Mouse (Mus musculus): Measurements from ENCODE around the gene Ppa1. TPM values are rescaled to one million over a fixed set of nuclear protein-coding genes. Genes with fewer than 3 reads are reported as not detected.

Gene Ppa1
- polyA plus RNA-seq, 1 experiment from 2014 or later, result 218 TPM

DNA sequence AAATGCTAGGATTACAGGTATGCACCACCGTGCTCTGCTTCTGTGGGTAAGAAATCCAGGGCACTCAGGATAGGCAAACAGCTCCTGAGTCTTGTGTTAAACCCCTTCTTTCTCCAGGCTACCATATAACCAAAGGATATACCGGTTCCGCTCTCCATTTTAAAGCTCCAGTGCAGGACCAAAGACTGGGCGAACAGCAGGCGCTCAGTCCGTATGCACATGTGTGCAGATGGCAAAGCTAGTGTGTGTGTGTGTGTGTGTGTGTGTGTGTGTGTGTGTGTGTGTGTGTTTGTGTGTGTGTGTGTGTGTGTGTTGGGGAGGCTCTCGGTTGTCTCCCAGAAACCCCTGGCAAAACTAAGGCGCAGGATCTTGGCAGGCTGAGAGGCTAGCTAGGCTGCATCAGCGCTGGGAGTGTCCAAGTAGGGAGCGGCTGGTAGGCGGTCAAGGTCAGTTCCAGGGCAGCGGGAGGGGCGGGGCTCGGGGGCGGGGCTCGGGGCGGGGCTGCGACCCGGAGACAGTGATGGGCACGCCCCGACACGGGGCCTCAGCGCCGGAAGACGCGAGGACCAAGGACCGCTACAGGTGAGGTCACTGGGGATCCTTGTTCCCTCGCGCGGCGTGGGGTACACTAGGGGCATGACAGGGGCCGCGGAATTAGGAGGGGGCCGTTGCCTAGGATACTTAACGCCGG lies 66.6 kb downstream of the Ppa1 start, which contains the start of gene Aifm2:
Gene Aifm2 (plus strand): TSS at position 493 of the 691 bp plus-strand sequence.
- Histone ChIP-seq H3K9ac (ENCODE audit: low read depth, low read length) (peak within 1 kb of the TSS; percentile 39), H3K4me2 (peak within 1 kb of the TSS; percentile 87), H3K4me1 (replicated peaks; ENCODE audit: control insufficient read depth, insufficient read depth, low read length) (peaks cover 5% of the 10 kb centered on the region; the same call in 1 of the 2 replicates), H3K27me3 (replicated peaks; ENCODE audit: control insufficient read depth, insufficient read depth, low read length) (no peaks in the 10 kb centered on the region), H3K4me3 (ENCODE audit: low read depth, low read length) (peak within 1 kb of the TSS; percentile 56), H3K36me3 (ENCODE audit: control insufficient read depth, insufficient read depth, low read length) (no peaks in the 10 kb centered on the region), H3K27ac (ENCODE audit: low read depth, low read length) (no peak within 1 kb of the TSS), H3K9me3 (ENCODE audit: control insufficient read depth, low read length) (no peaks in the 10 kb centered on the region)
- WGBS, result 14% methylated on average over 33 of the region's 36 CpGs
- DNase-seq (ENCODE audit: low spot score), result peak; percentile 84
- peak; percentile 89 for ATAC-seq (replicated peaks; ENCODE audit: low FRiP score)

DNA sequence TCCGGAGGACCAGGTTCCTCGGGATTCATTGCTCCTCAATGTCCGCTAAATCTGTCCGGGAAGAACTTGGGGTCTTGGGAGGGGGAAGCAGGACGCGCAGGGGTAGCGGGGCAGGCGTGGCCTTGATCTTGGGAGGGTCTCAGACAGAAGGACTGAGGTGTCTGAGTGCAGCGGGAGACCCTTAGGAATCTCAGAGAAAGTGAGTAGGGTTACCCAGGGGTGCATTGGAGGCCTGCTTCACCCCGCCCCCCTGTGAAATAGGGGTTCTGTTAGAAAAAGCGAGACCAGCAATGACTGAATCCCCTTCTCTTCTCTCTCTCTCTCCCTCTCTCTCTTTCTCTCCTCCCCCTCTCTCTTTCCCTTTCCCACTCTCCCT lies 67.1 kb downstream of the Ppa1 start:
- peaks cover 5% of the 10 kb centered on the region; the same call in 1 of the 2 replicates for H3K4me1 ChIP-seq (replicated peaks; ENCODE audit: control insufficient read depth, insufficient read depth, low read length)
- no peaks in the 10 kb centered on the region for H3K27me3 ChIP-seq (replicated peaks; ENCODE audit: control insufficient read depth, insufficient read depth, low read length)
- WGBS, result 5% methylated on average over 11 of the region's 11 CpGs
- ATAC-seq (replicated peaks; ENCODE audit: low FRiP score) (no peak), DNase-seq (ENCODE audit: low spot score) (no peak)
- H3K27ac ChIP-seq (ENCODE audit: low read depth, low read length), result no peak overlapping the region
- H3K36me3 ChIP-seq (ENCODE audit: control insufficient read depth, insufficient read depth, low read length), result no peaks in the 10 kb centered on the region
- no peaks in the 10 kb centered on the region for H3K9me3 ChIP-seq (ENCODE audit: control insufficient read depth, low read length)
- peak overlapping the region; percentile 39 for H3K9ac ChIP-seq (ENCODE audit: low read depth, low read length)
- peak overlapping the region; percentile 56 for H3K4me3 ChIP-seq (ENCODE audit: low read depth, low read length)
- H3K4me2 ChIP-seq, result peak overlapping the region; percentile 87

DNA sequence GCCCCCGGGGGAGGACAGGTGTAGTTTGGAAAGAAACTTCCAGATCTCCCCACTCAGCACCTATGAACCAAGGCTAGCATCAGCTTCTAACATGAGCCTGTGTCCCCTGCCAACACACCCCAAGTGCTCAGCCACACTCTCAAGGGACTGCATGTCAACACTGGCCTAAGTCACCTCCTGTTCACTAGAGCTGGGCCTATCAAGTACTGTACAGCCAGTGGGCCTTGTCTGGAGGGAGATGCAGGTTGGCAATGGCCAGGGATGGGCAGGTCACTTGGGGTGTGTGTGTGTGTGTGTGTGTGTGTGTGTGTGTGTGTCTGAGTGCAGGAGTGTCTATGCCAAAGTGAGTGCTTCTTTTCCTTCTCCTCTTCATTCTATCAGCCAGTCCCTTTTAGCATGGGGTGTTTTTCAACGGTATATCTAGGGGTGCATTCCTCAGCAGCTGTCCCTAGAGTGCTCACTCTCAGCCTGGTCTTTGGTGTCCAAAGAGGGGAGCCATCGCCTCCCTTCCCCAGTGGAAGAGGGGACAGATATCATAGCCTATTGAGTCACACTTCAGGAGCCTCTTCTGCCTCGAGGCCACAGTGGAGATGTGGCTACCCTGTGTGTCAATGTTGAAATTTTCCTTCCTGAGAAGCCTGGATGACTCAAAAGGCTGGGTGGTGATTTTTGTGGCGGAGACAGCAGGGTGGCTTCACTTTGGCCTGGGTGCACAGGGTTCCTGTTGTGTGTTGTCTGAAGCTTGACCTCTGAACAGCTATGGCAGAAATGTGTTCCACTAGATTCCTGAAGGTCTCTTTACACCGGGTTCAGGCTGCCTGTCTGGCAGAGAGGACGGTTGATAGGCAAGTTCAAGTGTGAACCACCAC lies 67.9 kb downstream of the Ppa1 start:
- Histone ChIP-seq H3K4me1 (replicated peaks; ENCODE audit: control insufficient read depth, insufficient read depth, low read length) (peaks cover 5% of the 10 kb centered on the region; the same call in 1 of the 2 replicates), H3K36me3 (ENCODE audit: control insufficient read depth, insufficient read depth, low read length) (no peaks in the 10 kb centered on the region), H3K27ac (ENCODE audit: low read depth, low read length) (no peak overlapping the region), H3K9me3 (ENCODE audit: control insufficient read depth, low read length) (no peaks in the 10 kb centered on the region), H3K9ac (ENCODE audit: low read depth, low read length) (no peak overlapping the region), H3K4me3 (ENCODE audit: low read depth, low read length) (peak overlapping the region; percentile 56), H3K27me3 (replicated peaks; ENCODE audit: control insufficient read depth, insufficient read depth, low read length) (no peaks in the 10 kb centered on the region), H3K4me2 (peak overlapping the region; percentile 87)
- ATAC-seq (replicated peaks; ENCODE audit: low FRiP score) (no peak), DNase-seq (ENCODE audit: low spot score) (no peak)
- WGBS, result 71% methylated on average over 7 of the region's 7 CpGs

DNA sequence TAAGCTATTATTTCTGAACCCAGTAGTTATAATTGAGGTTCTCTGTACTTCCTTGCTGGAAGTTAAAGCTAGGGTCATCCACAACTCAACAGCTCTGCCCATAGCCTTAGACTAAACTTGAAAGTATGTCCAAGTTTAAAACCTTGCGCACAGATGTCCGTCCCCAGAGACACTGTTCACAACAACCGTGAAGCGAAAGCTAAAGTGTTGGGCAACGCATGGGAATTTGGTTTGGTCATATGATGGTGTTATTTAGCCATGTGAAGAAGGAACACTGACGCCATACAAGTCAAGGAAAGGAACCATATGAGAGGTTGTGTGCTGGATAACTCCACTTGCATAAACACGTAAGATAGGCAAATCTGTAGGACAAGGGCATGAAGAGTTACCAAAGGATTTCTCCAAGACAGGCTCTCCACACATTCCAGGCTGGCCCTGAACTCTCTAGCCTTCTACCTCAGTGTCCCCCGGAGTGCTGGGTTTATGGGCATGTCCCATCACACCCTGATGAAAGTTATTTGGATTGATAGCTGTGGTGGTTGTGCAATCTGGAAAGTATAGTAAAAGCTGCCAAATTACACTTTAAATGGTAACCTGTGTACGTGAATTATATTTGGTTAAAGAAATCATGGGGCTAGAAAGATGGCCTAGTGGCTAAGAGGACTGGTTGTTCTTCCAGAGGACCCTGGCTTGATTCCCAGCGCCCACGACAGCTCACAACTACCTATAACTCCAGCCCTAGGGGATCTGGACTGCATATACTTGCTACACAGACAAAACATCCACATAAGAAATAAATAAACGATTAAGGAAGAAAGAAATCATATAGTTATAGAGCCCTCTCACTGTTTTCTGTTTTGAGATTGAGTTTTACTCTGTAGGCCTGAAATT lies 69.3 kb downstream of the Ppa1 start:
- H3K4me1 ChIP-seq (replicated peaks; ENCODE audit: control insufficient read depth, insufficient read depth, low read length), result peaks cover 5% of the 10 kb centered on the region; the same call in 1 of the 2 replicates
- WGBS, result 86% methylated on average over 12 of the region's 12 CpGs
- no peak overlapping the region for H3K4me3 ChIP-seq (ENCODE audit: low read depth, low read length)
- DNase-seq (ENCODE audit: low spot score), result no peak
- H3K9ac ChIP-seq (ENCODE audit: low read depth, low read length), result no peak overlapping the region
- no peak for ATAC-seq (replicated peaks; ENCODE audit: low FRiP score)
- H3K9me3 ChIP-seq (ENCODE audit: control insufficient read depth, low read length), result no peaks in the 10 kb centered on the region
- H3K36me3 ChIP-seq (ENCODE audit: control insufficient read depth, insufficient read depth, low read length), result no peaks in the 10 kb centered on the region
- H3K27ac ChIP-seq (ENCODE audit: low read depth, low read length), result no peak overlapping the region
- no peak overlapping the region for H3K4me2 ChIP-seq
- H3K27me3 ChIP-seq (replicated peaks; ENCODE audit: control insufficient read depth, insufficient read depth, low read length), result no peaks in the 10 kb centered on the region

DNA sequence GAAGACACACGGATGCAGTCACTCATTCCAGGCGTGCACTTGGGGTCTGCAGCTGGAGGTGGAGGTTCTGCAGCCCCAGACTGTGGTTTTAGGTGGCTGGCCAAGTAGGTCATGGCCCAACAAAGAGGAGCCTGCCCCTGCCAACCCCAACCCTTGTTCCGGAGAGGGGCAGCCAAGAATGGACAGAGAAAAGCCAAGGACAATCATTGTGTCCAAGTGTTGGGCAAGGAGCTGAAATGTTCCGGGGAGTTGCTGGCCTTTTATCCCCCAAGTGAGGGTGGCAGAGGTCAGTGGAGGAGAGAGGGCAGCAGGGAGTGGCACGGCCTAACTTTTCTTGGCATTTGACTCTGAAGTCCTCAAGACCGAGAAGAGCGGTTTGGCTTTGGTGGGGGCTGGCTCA lies 72.0 kb downstream of the Ppa1 start:
- Histone ChIP-seq H3K36me3 (ENCODE audit: control insufficient read depth, insufficient read depth, low read length) (no peaks in the 10 kb centered on the region), H3K4me3 (ENCODE audit: low read depth, low read length) (no peak overlapping the region), H3K9me3 (ENCODE audit: control insufficient read depth, low read length) (no peaks in the 10 kb centered on the region), H3K27ac (ENCODE audit: low read depth, low read length) (no peak overlapping the region), H3K27me3 (replicated peaks; ENCODE audit: control insufficient read depth, insufficient read depth, low read length) (no peaks in the 10 kb centered on the region), H3K4me1 (replicated peaks; ENCODE audit: control insufficient read depth, insufficient read depth, low read length) (peaks cover 5% of the 10 kb centered on the region; the same call in 1 of the 2 replicates), H3K4me2 (no peak overlapping the region), H3K9ac (ENCODE audit: low read depth, low read length) (no peak overlapping the region)
- WGBS, result 82% methylated on average over 7 of the region's 7 CpGs
- DNase-seq (ENCODE audit: low spot score) (no peak), ATAC-seq (replicated peaks; ENCODE audit: low FRiP score) (no peak)

DNA sequence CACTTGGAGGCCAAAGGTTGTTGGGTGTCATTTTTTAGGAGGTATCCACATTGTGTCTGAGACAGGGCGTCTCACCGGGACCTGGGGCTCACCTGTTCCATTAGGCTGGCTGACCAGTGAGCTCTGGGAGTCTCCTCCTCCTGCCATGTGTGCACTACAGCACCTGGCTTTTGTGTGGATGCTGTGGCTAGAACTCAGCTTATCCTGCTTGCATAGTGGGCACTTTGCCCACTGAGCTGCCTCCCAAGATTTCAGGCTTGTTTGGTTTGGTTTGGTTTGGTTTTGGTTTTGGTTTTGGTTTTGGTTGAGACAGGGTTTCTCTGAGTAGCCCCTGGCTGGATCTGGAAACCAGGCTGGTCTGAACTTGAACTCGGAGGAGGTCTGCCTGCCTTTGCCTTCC lies 73.9 kb downstream of the Ppa1 start:
- DNase-seq (ENCODE audit: low spot score), result no peak
- Histone ChIP-seq H3K36me3 (ENCODE audit: control insufficient read depth, insufficient read depth, low read length) (no peaks in the 10 kb centered on the region), H3K27me3 (replicated peaks; ENCODE audit: control insufficient read depth, insufficient read depth, low read length) (no peaks in the 10 kb centered on the region), H3K9ac (ENCODE audit: low read depth, low read length) (no peak overlapping the region), H3K4me3 (ENCODE audit: low read depth, low read length) (no peak overlapping the region), H3K27ac (ENCODE audit: low read depth, low read length) (no peak overlapping the region), H3K9me3 (ENCODE audit: control insufficient read depth, low read length) (no peaks in the 10 kb centered on the region), H3K4me1 (replicated peaks; ENCODE audit: control insufficient read depth, insufficient read depth, low read length) (no peaks in the 10 kb centered on the region), H3K4me2 (no peak overlapping the region)
- no peak for ATAC-seq (replicated peaks; ENCODE audit: low FRiP score)
- 71% methylated on average over 3 of the region's 3 CpGs for WGBS

DNA sequence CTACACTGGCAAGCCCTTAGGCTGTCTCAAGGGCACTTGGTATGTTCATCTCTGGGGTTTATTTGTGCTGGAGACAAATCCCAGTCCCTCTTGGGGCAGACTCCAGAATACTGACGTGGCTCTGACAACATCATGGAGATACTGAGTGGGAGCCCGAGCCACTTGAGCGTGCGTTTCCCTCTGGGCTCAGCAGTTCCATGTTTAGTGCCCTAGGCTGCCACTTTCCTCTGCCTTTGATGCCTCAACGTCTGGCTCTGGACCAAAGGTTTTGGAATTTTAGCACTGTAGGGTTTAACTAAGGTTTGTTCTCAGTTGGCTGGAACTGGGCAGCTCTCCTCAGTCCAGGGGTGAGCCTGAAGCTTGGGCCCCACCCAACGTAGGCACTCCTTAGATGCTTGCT lies 74.9 kb downstream of the Ppa1 start:
- WGBS, result 71% methylated on average over 6 of the region's 6 CpGs

More for the DNA sequence above, 74.9 kb downstream of the Ppa1 start:
- no peak for DNase-seq (ENCODE audit: low spot score)
- Histone ChIP-seq H3K36me3 (ENCODE audit: control insufficient read depth, insufficient read depth, low read length) (no peaks in the 10 kb centered on the region), H3K27ac (ENCODE audit: low read depth, low read length) (no peak overlapping the region), H3K4me3 (ENCODE audit: low read depth, low read length) (no peak overlapping the region), H3K9ac (ENCODE audit: low read depth, low read length) (no peak overlapping the region), H3K27me3 (replicated peaks; ENCODE audit: control insufficient read depth, insufficient read depth, low read length) (no peaks in the 10 kb centered on the region), H3K4me1 (replicated peaks; ENCODE audit: control insufficient read depth, insufficient read depth, low read length) (no peaks in the 10 kb centered on the region), H3K9me3 (ENCODE audit: control insufficient read depth, low read length) (no peaks in the 10 kb centered on the region), H3K4me2 (no peak overlapping the region)
- no peak for ATAC-seq (replicated peaks; ENCODE audit: low FRiP score)
